Mouse (Mus musculus): ENCODE results near the gene Nisch.
A peak's percentile ranks its signal among the peaks of the same experiment; 100 is the strongest.

The Nisch gene

DNA sequence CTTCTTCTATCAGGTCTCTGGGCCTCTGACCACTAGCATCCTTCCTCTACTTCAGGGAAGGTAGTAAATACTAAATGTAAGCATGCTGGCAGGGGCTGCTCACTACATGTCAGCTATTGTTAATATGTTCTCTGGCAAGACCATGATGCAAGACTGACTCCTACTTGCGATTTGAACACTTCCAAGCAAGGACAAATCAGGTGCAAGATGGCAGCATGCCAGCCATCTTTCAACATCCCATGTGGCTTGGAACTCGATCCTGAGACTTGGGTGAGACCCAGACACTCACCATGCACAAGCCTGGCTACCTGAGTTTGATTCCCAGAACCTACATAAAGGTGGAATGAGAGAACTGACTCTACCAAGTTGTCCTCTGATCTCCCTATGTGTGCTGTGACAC is 24.8 kb downstream of the Nisch start:
- no peak for DNase-seq (ENCODE audit: low spot score in 2 of 2)

DNA sequence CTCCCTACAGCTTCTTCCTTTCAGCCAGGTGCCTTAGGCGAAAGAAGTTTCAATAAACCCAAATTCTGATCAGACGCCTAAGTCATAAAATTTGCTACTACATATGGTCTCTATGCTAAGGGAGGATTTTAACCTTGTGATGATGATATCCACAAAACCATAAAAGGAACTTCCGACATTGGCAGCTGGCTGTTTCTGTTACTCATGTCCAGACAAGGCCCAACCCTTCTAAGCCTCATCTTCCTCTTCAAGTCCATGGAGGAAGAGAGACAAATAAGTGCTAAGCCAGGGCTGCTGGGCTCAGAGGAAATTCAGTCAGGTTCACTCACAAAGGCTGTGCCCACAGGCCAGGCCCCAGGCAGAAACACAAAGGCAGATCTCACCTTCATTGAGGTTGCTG is 27.4 kb downstream of the Nisch start:
- DNase-seq (ENCODE audit: low spot score in 2 of 2): no peak

DNA sequence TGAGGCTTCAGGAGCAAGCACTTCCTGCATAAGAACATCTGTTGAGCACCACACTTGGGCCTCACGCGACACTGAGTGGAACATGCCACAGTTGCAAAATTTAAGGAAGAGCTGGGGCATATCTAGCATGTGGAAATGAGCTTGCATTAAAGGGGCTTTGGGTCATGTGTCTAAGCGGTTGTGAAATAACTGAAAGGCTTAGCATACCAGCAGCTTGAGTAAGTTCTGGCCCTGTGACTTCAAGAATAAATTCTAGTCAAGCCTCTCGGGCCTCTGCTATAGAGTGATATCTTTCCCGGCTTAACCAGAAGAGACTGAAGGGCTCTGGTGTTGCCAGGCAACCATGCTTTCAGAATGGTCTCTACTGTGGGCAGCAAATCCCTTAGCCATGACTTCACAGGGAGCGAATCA is 28.0 kb downstream of the Nisch start:
- DNase-seq (ENCODE audit: low spot score in 2 of 2): peak in 1 of 2 experiments; percentile 31

DNA sequence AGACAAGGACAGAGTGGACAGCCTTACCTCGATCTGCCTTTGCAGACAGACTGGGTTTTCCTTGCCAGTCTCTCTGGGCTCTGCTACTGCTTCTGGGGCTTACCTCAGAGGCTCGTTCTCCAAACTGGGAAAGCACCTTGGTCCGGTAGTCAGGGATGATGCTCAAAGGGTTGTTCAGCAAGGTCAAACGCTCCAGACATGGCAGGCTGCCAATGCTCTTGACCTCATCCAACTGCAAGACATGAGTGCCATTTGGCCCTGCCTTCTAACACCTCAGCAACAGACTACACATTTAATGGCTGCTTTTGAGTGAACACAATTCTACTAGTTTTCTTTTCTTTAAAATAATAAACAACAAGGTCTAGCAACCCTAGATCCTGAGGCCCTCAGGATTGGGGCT is 30.1 kb downstream of the Nisch start:
- no peak for DNase-seq (ENCODE audit: low spot score in 2 of 2)

DNA sequence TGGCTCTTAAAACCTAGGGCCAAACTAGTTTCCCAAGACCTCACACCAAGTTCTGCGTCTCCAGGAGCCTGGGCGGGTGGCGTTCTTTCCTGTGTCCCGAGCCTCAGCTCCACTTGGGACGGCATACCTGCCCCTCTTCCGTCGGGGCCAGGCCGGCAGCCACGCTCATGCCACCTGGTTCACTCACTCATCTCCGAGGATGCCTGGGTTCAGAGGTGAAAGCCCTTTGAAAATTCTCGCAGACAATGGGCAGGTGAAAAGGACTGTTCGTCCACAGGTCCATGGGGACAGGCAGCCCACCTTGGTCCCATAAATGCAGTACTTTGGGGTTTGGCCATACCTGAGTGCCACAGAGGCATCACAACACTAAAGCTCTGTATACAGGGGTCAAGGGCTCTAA is 32.6 kb downstream of the Nisch start:
- no peak for DNase-seq (ENCODE audit: low spot score in 2 of 2)

DNA sequence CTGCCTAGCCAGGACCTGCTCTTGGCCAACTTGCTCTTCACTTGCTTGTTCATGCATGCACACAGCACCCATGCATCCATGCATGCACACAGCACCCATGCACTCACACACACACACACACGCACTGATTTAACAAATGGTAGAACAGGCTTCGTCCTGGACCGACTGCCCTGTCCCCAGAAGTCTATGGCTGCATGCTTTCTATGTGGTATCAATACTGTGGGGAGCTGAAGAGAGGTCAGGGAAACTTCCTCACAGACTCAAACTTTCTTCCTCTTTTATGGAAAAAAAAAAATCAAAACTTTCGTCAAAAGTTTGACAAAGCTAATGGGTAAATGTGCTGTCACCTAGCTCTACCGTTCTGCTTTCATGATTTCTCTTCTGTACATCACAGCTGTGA is 33.2 kb downstream of the Nisch start:
- no peak for DNase-seq (ENCODE audit: low spot score in 2 of 2)

DNA sequence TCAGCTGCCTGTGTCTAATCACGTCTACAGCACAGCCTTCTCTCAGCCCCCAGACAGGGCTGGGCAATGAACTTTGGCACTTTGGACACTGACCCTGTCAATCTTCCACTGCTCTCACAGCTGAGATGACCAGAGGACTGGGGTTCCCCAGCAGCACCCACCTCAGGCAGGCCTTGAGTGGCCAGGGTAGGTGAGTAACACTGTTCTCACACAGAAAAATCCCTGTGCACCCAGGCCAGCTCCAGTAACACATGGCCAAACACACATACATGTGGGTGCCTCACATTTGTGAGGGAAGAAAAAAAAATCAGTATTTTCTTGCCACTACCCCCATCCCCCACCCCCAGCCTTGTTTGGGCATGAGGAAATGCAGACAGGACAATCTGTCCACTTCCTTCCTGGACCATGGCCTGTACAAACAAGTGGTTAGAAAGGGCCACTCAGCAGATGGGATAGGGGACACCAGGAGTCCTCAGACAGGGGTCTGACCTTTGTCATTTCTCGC is 33.9 kb downstream of the Nisch start:
- no peak for DNase-seq (ENCODE audit: low spot score in 2 of 2)

DNA sequence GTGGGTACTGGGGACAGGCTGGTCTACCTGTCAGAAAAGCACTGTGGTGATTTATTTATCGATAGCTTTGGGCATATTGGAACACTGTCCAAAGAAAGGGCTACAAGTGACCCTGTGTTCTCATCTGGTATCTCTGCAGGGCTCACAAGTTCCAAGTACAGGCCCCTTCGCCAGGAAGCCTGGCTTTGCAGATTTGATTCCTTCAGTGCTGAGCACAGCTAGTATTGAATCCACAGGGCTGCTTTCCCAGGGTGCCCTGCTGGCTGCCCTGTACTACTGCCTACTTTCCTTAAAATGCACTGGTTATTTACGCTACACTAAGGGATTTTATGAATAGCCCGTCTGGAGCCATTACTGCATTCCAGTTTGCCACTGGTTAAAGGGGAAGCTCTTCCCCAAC is 35.2 kb downstream of the Nisch start:
- no peak for DNase-seq (ENCODE audit: low spot score in 2 of 2)

DNA sequence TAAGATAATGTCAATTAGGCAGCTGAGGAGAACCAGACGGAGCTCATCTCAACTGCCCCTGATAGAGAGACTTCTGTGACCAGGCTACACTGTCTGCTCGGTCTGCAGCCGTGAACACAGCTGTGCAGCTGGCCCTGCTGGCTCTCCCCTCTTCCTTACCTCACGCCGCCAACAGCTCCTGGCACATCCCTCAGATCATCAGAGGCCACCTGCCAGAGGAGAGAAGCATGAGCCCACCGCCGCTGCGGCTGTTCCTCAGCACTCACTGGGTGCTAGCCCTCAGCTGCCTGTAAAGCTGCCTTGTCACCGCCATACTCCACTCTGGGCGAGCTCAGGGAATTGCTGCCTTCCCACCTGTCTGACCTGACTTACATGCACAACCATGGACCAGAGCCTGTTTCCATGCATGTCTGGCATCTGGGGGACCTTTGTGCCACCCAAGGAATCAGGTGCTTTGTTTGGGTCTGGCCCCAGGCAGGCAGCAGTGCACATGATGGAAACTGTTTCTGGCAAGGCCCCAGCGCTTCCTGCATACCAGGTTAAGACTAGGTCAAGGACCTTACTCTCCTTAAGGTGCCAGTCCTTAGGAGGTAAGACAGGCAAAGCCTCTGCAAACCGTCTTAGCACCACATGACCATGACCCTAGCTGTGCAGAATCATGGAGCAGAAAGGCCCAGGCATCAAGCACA is 36.9 kb downstream of the Nisch start:
- no peak for DNase-seq (ENCODE audit: low spot score in 2 of 2)

DNA sequence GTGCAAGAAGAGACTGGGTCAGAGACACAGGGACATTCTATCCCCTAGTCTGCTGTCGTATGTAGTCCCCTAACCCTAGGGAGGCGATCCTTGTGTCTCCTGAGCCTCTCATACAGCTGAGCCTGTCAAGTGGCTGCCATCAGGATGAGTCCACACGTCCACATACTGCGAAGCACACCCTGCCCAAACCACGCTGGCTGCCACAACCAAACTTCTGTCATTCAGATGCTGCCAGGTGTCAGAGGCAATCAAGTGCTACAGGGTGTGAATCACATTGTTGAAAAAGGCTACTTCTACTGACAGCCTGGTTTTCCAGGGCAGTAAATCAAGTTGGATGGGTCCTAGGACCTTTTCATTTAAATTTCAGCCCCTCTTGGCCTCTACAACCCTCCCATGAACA is 39.0 kb downstream of the Nisch start:
- no peak for DNase-seq (ENCODE audit: low spot score in 2 of 2)

DNA sequence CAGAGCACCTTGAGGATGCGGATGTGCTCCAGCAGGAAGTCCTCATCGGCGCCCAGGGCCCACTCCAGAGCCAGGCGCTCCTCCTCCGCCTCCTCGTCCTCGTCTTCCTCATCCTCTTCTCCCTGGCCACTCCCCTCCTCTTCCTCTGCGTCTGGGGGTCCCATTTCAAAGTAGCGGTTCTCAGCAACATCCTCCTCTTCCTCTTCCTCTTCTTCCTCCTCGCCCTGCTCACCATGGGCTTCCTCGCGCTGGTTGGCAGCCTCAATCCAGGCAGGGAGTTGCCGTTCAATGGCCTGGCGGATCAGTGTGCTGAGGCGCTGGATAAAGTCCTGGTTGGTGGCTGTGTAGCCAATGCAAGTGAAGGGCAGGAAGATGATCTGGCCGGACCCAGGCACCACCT is 39.5 kb downstream of the Nisch start:
- DNase-seq (ENCODE audit: low spot score in 2 of 2): no peak

DNA sequence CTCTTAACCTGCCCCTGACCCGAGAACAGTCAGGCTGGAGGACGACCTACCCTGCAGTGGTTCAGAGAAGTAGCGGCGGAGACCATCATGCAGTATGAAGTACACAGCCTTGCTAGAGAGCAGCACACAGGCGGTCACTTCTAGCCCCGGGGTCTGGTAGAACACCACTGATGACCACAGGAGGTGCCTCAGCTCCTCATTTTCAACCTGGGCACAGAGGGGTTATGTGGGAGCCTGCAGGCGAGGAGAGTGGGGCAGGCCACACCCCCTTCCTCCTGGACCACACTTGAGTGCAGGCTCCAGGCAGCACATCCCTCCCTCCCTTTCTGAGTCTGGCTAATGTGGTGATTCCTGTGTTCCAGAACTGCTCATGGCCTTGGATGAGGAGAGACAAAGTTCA is 43.2 kb downstream of the Nisch start:
- DNase-seq (ENCODE audit: low spot score in 2 of 2): no peak

DNA sequence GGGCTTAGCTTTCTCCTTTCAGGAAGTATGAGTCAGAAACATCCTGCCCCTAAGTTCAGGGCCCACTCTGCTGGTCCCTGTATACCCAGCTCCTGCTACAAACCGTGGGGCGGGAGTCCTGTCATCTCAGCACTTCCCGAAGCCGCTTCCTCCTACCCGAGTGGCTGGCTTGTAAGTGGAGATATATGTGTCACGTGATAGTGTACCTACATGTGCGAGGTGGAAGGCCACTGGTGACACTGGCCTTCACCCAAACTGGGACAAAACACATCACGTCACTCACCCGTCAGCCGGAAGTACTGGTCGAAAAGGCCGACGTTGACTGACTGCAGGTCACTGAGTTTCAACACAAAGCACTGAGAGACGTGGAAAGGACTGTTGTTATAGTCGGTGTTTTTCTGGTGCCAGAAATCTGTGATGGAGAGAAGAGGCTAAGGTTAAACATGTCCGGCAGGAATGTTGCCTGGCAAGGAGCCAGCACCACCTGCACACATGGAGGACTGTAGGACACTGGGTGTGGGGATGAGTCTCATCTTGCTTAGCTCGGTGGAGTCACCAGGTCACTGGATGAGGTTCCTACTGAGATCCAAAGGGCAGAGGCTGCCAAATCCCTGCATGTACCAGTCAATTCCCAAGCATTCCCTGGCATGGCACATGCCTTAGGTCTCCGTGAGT is 43.8 kb downstream of the Nisch start:
- no peak for DNase-seq (ENCODE audit: low spot score in 2 of 2)

DNA sequence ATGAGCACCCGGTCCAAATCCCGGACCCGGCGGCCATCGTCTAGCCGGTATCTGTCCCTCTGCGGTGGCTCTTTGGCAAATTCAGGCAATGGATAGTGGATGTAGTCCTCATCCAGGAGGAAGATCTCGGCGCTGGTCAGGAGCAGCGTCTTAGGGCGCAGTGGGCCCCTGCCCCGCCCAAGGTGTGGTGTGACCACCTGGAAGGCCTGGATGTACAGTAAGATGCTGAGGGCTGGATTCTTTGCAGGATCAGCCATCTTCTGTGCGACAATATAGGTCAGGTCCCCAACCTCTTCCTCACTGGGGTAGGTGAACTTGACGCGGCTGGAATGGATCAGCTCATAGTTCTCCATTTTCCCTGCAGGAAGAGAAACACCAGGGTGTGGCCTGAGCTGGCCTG is 44.9 kb downstream of the Nisch start:
- no peak for DNase-seq (ENCODE audit: low spot score in 2 of 2)

DNA sequence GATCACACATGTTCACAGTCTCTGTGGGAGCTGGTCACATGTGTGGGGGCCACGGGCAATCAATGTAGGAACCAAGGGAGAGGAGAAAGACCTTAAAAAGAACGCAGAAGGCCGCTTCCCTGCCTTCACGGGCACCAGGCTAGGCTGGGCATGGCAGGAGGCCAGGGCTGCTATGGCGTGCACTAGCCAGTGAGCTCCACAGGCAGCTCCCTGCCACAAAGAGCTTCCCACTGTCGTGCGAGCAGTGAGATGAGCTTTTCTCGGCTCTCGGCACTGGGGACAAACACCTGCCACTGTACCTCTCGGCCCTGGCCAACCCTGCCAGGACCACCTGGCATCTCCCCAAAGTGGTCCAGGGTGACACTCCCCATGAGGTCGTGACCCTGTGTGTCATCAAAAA is 45.4 kb downstream of the Nisch start:
- no peak for DNase-seq (ENCODE audit: low spot score in 2 of 2)

DNA sequence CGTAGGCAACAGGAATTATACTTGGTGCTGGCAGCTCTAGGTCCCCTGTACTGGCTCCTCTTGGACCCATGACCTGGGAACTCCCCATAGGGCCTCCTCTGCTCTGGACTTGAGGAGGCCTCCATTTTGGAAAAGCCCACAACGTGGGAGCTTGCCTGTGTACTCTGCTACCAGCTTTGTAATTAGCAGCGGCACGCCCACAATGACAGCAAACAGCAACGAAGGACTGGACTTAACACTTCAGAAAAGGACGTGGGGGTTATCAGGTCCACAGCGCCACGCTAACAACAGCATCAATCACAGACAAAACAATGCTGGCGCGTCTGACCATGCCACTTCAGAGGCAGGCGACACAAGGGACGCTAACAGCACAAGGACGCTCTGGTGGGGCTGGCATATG is 45.8 kb downstream of the Nisch start:
- no peak for DNase-seq (ENCODE audit: low spot score in 2 of 2)

DNA sequence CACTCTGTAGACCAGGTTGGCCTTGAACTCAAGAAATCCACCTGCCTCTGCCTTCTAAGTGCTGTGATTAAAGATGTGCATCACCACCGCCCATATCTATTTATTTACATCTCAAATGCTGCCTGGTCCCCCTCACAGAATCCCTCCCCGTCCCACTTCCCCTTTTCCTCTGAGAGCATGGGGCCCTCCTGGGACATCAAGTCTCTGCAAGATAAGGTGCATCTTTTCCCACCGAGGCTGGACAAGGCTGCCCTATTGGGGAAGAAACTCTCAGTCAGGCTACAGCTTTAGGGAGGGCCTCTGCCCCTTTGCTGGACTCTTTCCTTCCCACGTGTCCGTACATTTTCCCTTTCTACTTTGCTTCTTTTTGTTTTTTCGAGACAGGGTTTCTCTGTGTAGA is 47.2 kb downstream of the Nisch start:
- DNase-seq (ENCODE audit: low spot score in 2 of 2): no peak

DNA sequence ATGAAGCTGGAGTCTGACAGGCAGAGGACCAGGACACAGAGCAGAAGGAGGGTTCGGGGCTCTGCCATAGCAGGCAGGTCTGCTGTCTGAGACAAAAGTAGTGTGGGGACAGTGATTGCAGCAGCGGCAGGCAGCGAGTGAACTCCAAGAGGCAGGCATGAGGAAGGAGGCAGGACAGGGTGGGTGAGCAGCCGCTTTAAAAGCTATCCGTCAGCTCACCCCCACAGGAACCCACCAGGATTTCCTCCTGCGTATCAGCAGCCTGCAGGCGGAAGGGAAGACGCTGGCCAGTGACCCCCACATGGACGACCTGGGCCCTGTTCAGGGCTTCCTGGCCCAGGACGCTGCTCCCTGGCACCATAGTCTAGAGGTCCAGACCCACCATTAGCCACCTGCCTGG is 48.3 kb downstream of the Nisch start, which contains the start of gene Stab1:
Gene Stab1, minus strand, starts transcription at position 217 of the 400 bp plus-strand sequence.
- DNase-seq (ENCODE audit: low spot score in 2 of 2): no peak

DNA sequence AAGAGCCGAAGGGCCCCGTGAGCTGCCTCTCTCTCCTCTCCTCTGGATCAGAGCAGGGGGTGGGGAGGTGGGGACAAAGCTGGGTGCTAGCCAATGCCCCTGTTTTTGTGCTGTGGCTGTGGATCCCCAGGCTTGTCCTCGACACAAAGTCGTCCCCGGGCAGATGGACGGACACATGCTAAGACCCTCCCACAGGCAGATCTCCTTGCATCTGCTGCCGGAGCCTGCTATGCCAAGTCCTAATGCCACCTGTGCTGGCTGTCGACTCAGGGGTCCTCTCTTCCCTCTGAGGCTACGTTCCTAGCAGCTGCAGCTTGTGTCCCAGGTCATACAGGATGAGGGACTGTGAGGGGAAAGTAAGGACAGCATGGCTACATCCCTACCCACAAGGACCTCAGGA is 49.9 kb downstream of the Nisch start:
- DNase-seq (ENCODE audit: low spot score in 2 of 2): no peak

DNA sequence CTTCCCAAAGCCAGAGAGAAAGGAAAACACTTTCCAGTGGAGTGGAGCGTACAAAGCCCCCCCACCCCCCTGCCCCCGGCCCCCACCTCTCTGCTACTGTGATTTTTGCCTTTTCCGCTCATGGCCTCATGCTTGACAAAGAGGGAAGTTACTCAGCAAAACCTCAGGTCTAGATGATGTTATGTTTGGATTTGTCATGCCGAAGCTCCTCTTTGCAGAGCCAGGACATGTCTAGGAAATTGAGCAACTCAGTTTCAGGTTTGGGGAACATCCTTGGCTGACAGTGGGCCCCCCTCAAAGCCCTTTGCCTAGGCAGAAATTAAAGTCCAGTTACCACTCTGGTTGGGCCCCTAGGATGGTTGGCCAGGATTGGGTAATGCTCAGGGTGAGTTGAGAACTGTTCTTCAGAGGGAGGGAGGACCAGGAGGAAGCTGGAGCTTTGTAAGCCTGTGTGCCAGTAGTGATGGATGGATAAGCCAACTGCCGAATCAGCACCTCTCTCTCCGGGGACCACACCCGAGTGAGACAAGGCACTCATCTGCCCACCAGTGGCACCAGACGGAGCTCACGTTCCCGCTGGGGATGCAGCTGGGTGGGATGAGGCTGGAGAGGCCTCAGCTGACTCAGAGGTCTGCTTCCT is 50.6 kb downstream of the Nisch start:
- DNase-seq (ENCODE audit: low spot score in 2 of 2): no peak

DNA sequence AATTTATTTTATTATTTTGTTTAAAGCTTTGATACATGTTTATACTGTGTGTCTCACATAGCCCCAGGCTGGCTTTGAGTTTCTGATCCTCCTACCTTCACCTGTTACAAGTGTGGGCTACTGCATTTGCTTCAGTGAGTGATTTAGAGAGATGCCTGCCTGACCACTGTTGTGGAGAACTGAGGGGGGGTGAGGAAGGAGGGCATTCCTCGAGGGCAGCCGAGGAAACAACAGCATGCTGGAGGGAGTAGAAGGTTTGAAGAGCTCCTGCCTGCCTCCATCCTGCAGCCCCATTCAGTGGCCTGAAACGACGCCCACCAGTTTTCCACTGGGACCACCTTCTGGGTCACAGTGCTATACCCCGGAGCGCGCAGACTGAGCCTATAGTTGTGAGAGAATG is 51.3 kb downstream of the Nisch start:
- no peak for DNase-seq (ENCODE audit: low spot score in 2 of 2)

DNA sequence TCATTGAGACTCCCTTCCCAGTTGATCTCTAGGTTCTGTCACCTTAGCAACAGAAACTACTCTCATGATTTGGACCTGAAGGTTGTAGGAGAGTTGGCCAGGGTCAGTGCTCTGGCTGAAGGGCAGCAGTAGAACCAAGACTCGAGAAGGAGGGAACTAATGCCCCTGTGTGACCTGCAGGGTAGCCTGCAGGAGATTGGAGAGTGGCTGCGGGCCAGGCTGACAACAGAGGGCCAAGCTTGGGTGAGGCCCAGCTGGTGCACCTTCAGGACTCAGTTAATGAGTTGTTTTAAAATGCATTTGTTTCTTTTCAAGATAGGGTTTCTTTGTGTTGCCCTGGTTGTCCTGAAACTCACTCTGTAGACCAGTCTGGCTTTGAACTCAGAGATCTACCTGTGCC is 51.7 kb downstream of the Nisch start:
- no peak for DNase-seq (ENCODE audit: low spot score in 2 of 2)

DNA sequence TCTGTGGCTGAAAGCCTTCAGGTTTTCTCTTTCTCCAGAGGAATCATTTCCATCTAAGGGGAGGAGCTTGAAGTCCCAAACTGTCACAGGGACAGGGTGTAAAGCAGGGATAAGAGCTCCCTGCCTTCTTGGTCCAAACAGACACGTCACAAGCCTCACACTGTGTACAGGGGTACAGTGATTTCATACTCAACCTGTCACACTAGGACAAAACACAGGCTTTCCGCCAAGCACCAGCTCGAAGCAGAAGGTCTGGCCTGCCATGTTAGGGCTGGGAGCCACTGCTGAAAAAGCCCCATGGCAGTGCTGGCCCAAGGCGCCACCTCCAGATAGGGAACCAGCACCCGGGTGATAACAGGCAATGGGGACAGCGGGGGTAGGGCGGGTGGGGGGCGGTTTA is 52.7 kb downstream of the Nisch start:
- no peak for DNase-seq (ENCODE audit: low spot score in 2 of 2)
